Mouse (Mus musculus) cerebellum, adult 18-20 months (tissue): ENCODE results near the gene Sparc.

ENCODE experiments used
- DNase-seq, 2 experiments: peaks; one replicate each; pipeline ENCODE4 v3.0.0; 2021

Sparc gene

GRCm38 (mm10) chr11:55404659-55405457 is 18.1 kb downstream of the Sparc start:
- no peak for DNase-seq

- DNase-seq, result no peak
Measured at GRCm38 (mm10) chr11:55400863-55401262, 22.1 kb downstream of the Sparc start.

GRCm38 (mm10) chr11:55398371-55398770 is 24.6 kb downstream of the Sparc start:
- DNase-seq, result no peak

GRCm38 (mm10) chr11:55397441-55397840 is 25.5 kb downstream of the Sparc start:
- DNase-seq, result peak in 1 of 2 experiments; percentile 23

GRCm38 (mm10) chr11:55397036-55397435 is 25.9 kb downstream of the Sparc start:
- DNase-seq, result no peak

- DNase-seq, result no peak
Measured at GRCm38 (mm10) chr11:55395073-55395642, 27.8 kb downstream of the Sparc start.

GRCm38 (mm10) chr11:55394592-55394991 is 28.4 kb downstream of the Sparc start:
- DNase-seq, result no peak

GRCm38 (mm10) chr11:55392474-55392873 is 30.5 kb downstream of the Sparc start:
- no peak for DNase-seq

GRCm38 (mm10) chr11:55389778-55390177 is 33.2 kb downstream of the Sparc start:
- DNase-seq, result peak; percentile 52 to 67

- no peak for DNase-seq
Measured at GRCm38 (mm10) chr11:55387576-55387975, 35.4 kb downstream of the Sparc start.

- DNase-seq, result peak; percentile 90 to 96
Measured at GRCm38 (mm10) chr11:55386424-55387063, 36.4 kb downstream of the Sparc start.

- DNase-seq, result peak; percentile 37 to 48
Measured at GRCm38 (mm10) chr11:55383463-55384045, 39.4 kb downstream of the Sparc start.

GRCm38 (mm10) chr11:55380908-55381307 is 42.1 kb downstream of the Sparc start:
- DNase-seq, result no peak

- DNase-seq, result peak in 1 of 2 experiments; percentile 49
Measured at GRCm38 (mm10) chr11:55378371-55378770, 44.6 kb downstream of the Sparc start.

GRCm38 (mm10) chr11:55373838-55374237 is 49.1 kb downstream of the Sparc start:
- no peak for DNase-seq

- no peak for DNase-seq
Measured at GRCm38 (mm10) chr11:55373373-55373772, 49.6 kb downstream of the Sparc start.

- DNase-seq, result no peak
Measured at GRCm38 (mm10) chr11:55372001-55372400, 51.0 kb downstream of the Sparc start.

GRCm38 (mm10) chr11:55369093-55369471 is 53.9 kb downstream of the Sparc start:
- DNase-seq, result no peak

- DNase-seq, result no peak
Measured at GRCm38 (mm10) chr11:55368388-55369092, 54.4 kb downstream of the Sparc start.

GRCm38 (mm10) chr11:55367783-55368182 is 55.2 kb downstream of the Sparc start:
- no peak for DNase-seq

GRCm38 (mm10) chr11:55365840-55366239 is 57.1 kb downstream of the Sparc start:
- no peak for DNase-seq

- no peak for DNase-seq
Measured at GRCm38 (mm10) chr11:55365242-55365641, 57.7 kb downstream of the Sparc start.

GRCm38 (mm10) chr11:55364662-55365061 is 58.3 kb downstream of the Sparc start:
- DNase-seq, result peak; percentile 68 to 76
